Mouse (Mus musculus) MEL (cell line): ENCODE data around the gene Gm20696. TPM values are rescaled to one million over a fixed set of nuclear protein-coding genes. Genes with fewer than 3 reads are reported as not detected.
A peak's percentile ranks its signal among the peaks of the same experiment; 100 is the strongest.

ENCODE experiments used
- DNase-seq: peaks from one replicate; pipeline ENCODE4 v3.0.0; 2011; ENCODE audit warnings: low read depth, low spot score
- H3K27ac ChIP-seq: 2 replicates; pipeline ENCODE4 v1.5.1; 2012; ENCODE audit warnings: low read depth, mild to moderate bottlenecking, control low read depth, low read length, moderate library complexity; ENCODE audit not compliant: control insufficient read depth
- H3K27me3 ChIP-seq, 2 experiments: fragments of 150-350 bp in 1 of 2; sonication (generic) in 1 of 2; 2 replicates each; pipeline ENCODE4 v1.6.1; 2012; ENCODE audit warnings: low read length in 2 of 2, mild to moderate bottlenecking in 2 of 2, improper control_type of control experiment in 1 of 2, moderate library complexity in 1 of 2; ENCODE audit not compliant: insufficient read depth in 2 of 2, control insufficient read depth in 1 of 2
- H3K36me3 ChIP-seq, 2 experiments: 2 replicates each; pipeline ENCODE4 v1.6.1; 2012 to 2014; ENCODE audit warnings: low read length in 2 of 2, improper control_type of control experiment in 1 of 2, inconsistent platforms in 1 of 2, mild to moderate bottlenecking in 1 of 2; ENCODE audit not compliant: insufficient read depth in 2 of 2, control insufficient read depth in 1 of 2
- H3K4me1 ChIP-seq, 2 experiments: fragments of 150-350 bp in 1 of 2; sonication (generic) in 1 of 2; 2 replicates each; pipeline ENCODE4 v1.6.1; 2012; ENCODE audit warnings: low read length in 2 of 2, improper control_type of control experiment in 1 of 2, mild to moderate bottlenecking in 1 of 2; ENCODE audit not compliant: insufficient read depth in 2 of 2, control insufficient read depth in 1 of 2
- H3K4me3 ChIP-seq, 2 experiments: fragments of 150-350 bp in 1 of 2; sonication (generic) in 1 of 2; 2 replicates each; pipeline ENCODE4 v1.5.1; 2012; ENCODE audit warnings: low read depth in 2 of 2, low read length in 2 of 2, mild to moderate bottlenecking in 2 of 2, moderate library complexity in 2 of 2, control low read depth in 1 of 2, improper control_type of control experiment in 1 of 2; ENCODE audit not compliant: control insufficient read depth in 1 of 2, insufficient read depth in 1 of 2
- H3K79me2 ChIP-seq: 2 replicates; pipeline ENCODE4 v1.6.1; 2012; ENCODE audit warnings: mild to moderate bottlenecking, low read length, moderate library complexity; ENCODE audit not compliant: control insufficient read depth, poor library complexity, insufficient read depth
- H3K9ac ChIP-seq: 2 replicates; pipeline ENCODE4 v1.6.1; 2012; ENCODE audit warnings: low read depth, mild to moderate bottlenecking, control low read depth, low read length, moderate library complexity; ENCODE audit not compliant: control insufficient read depth, poor library complexity, severe bottlenecking
- H3K9me3 ChIP-seq: fragments of 150-350 bp; sonication (generic); replicated peaks from 2 replicates; pipeline ENCODE4 v1.6.1; 2012; ENCODE audit warnings: mild to moderate bottlenecking, low read length, improper control_type of control experiment, moderate library complexity; ENCODE audit not compliant: insufficient read depth
- BHLHE40 ChIP-seq: IDR thresholded peaks from 2 replicates; pipeline ENCODE4 v1.6.1; 2012; ENCODE audit warnings: low read depth, mild to moderate bottlenecking, inconsistent platforms, low read length, improper control_type of control experiment, borderline replicate concordance
- CHD2 ChIP-seq: IDR thresholded peaks from 2 replicates; pipeline ENCODE4 v1.6.1; 2011; ENCODE audit warnings: low read length, improper control_type of control experiment
- CTCF ChIP-seq, 3 experiments: IDR thresholded peaks in 2 of 3; conservative IDR thresholded peaks in 1 of 3; 2 replicates each; pipeline ENCODE4 v1.5.1; 2011 to 2012; ENCODE audit warnings: low read length in 3 of 3, low read depth in 2 of 3, mild to moderate bottlenecking in 2 of 3, improper control_type of control experiment in 1 of 3, inconsistent platforms in 1 of 3, mixed read lengths in 1 of 3, moderate library complexity in 1 of 3; ENCODE audit not compliant: control insufficient read depth in 1 of 3, insufficient read depth in 1 of 3, poor library complexity in 1 of 3, severe bottlenecking in 1 of 3
- GATA1 ChIP-seq: IDR thresholded peaks from 2 replicates; pipeline ENCODE4 v1.6.1; 2011; ENCODE audit warnings: low read depth, low read length, improper control_type of control experiment
- JUND ChIP-seq: IDR thresholded peaks from 2 replicates; pipeline ENCODE4 v1.6.1; 2011; ENCODE audit warnings: low read depth, mild to moderate bottlenecking, improper control_type of control experiment, low read length
- MAFK ChIP-seq: IDR thresholded peaks from 2 replicates; pipeline ENCODE4 v1.6.1; 2011; ENCODE audit warnings: low read depth, mild to moderate bottlenecking, low read length, improper control_type of control experiment, borderline replicate concordance
- MAX ChIP-seq: IDR thresholded peaks from 2 replicates; pipeline ENCODE4 v1.6.1; 2011; ENCODE audit warnings: low read length, improper control_type of control experiment
- MEF2A ChIP-seq: IDR thresholded peaks from 2 replicates; pipeline ENCODE4 v1.6.1; 2014; ENCODE audit warnings: low read depth, mild to moderate bottlenecking, inconsistent platforms, low read length, improper control_type of control experiment; ENCODE audit not compliant: poor library complexity, insufficient replicate concordance, severe bottlenecking; ENCODE audit errors: extremely low read depth
- MYB ChIP-seq: IDR thresholded peaks from 2 replicates; pipeline ENCODE4 v1.6.1; 2011; ENCODE audit warnings: mild to moderate bottlenecking, low read depth, low read length, improper control_type of control experiment
- NRF1 ChIP-seq: IDR thresholded peaks from 2 replicates; pipeline ENCODE4 v1.6.1; 2014; ENCODE audit warnings: low read depth, mild to moderate bottlenecking, inconsistent platforms, low read length, improper control_type of control experiment, moderate library complexity; ENCODE audit not compliant: poor library complexity, insufficient read depth, severe bottlenecking
- POLR2A ChIP-seq, 2 experiments: IDR thresholded peaks; 2 replicates each; pipeline ENCODE4 v1.6.1; 2011 to 2012; ENCODE audit warnings: low read length in 2 of 2, mild to moderate bottlenecking in 2 of 2, control low read depth in 1 of 2, improper control_type of control experiment in 1 of 2, low read depth in 1 of 2, moderate library complexity in 1 of 2; ENCODE audit not compliant: control insufficient read depth in 1 of 2, insufficient read depth in 1 of 2, poor library complexity in 1 of 2
- POLR2AphosphoS5 ChIP-seq: IDR thresholded peaks from 2 replicates; pipeline ENCODE4 v1.6.1; 2012; ENCODE audit warnings: low read depth, borderline replicate concordance, mild to moderate bottlenecking, inconsistent platforms, low read length, moderate library complexity, mixed read lengths
- RAD21 ChIP-seq: IDR thresholded peaks from 2 replicates; pipeline ENCODE4 v1.6.1; 2011; ENCODE audit warnings: mild to moderate bottlenecking, low read depth, low read length, improper control_type of control experiment
- RCOR1 ChIP-seq: IDR thresholded peaks from 2 replicates; pipeline ENCODE4 v1.6.1; 2012; ENCODE audit warnings: low read depth, mild to moderate bottlenecking, inconsistent platforms, low read length, improper control_type of control experiment
- TBP ChIP-seq: IDR thresholded peaks from 2 replicates; pipeline ENCODE4 v1.8.0; 2011; ENCODE audit warnings: low read depth, low read length, improper control_type of control experiment
- TCF12 ChIP-seq: IDR thresholded peaks from 2 replicates; pipeline ENCODE4 v1.6.1; 2014; ENCODE audit warnings: low read depth, mild to moderate bottlenecking, inconsistent platforms, low read length, improper control_type of control experiment, moderate library complexity
- UBTF ChIP-seq: IDR thresholded peaks from 2 replicates; pipeline ENCODE4 v1.6.1; 2012; ENCODE audit warnings: low read depth, mild to moderate bottlenecking, inconsistent platforms, low read length, improper control_type of control experiment, moderate library complexity, borderline replicate concordance; ENCODE audit not compliant: insufficient read depth
- USF2 ChIP-seq, 2 experiments: IDR thresholded peaks; 2 replicates each; pipeline ENCODE4 v1.6.1; 2011 to 2012; ENCODE audit warnings: improper control_type of control experiment in 2 of 2, low read length in 2 of 2, borderline replicate concordance in 1 of 2, inconsistent platforms in 1 of 2, low read depth in 1 of 2, mild to moderate bottlenecking in 1 of 2; ENCODE audit not compliant: insufficient read depth in 1 of 2
- ZC3H11A ChIP-seq: IDR thresholded peaks from 2 replicates; pipeline ENCODE4 v1.6.1; 2012; ENCODE audit warnings: low read depth, mild to moderate bottlenecking, inconsistent platforms, low read length, improper control_type of control experiment
- ZKSCAN1 ChIP-seq: IDR thresholded peaks from 2 replicates; pipeline ENCODE4 v1.6.1; 2012; ENCODE audit warnings: low read depth, mild to moderate bottlenecking, inconsistent platforms, low read length, improper control_type of control experiment, moderate library complexity
- polyA plus RNA-seq, 2 experiments: library from polyadenylated mRNA; stranded (reverse) in 1 of 2; unstranded in 1 of 2; fragments of >175 nt in 1 of 2; fragments of >200 nt in 1 of 2; gene quantifications; 2 replicates each; pipeline versions ENCODE4 v1.2.1 to v1.2.4; 2012; ENCODE audit warnings: low replicate concordance in 2 of 2, low read depth in 1 of 2; ENCODE audit not compliant: insufficient read length in 2 of 2, insufficient read depth in 1 of 2, missing spikeins in 1 of 2
- total RNA-seq: library from RNA; depleted of rRNA; stranded (reverse); fragments of 300-350 nt; gene quantifications from 2 replicates; pipeline ENCODE4 v1.2.3, GENCODE M21; 2012

Gm20696 gene
- total and polyA plus RNA-seq, 3 experiments: 0.07 to 0.39 TPM; not detected in 1

DNA sequence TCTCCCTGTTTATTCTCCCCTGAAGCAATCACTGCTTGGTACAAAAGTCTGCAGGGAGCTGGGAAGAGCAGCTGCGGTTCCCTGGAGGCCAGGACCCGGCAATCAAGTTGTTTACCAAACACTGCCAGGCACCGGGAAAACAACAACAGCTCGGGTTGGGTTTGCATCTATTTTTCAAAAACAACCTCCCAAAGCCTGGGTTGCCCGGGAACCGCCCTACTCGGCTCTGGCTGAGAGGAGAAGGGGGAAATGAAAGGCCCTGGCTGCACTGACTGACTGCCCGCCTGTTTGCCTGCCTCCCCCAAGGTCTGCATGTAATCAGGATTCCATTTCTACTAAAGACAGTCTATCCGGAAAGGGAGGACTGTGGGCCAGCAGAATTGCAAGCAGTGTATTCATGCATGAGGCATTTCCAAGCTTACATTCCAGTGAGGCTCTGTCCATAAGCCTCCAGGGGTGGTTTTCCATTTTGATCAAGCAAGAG, 226.7 kb downstream of the Gm20696 start:
- Histone ChIP-seq H3K79me2 (no peaks in the 10 kb centered on the region), H3K36me3 (no peaks in the 10 kb centered on the region; a peak in 1 of 4 replicates), H3K27ac (no peak overlapping the region), H3K4me3 (no peak overlapping the region), H3K4me1 (no peaks in the 10 kb centered on the region), H3K27me3 (no peaks in the 10 kb centered on the region), H3K9ac (no peak overlapping the region), H3K9me3 (no peaks in the 10 kb centered on the region)
- no peak for TF ChIP-seq MAFK
- no peak for TF ChIP-seq USF2 (IDR thresholded peaks at IDR 0.05; ENCODE audit: borderline replicate concordance in 1 of 2, insufficient read depth in 1 of 2, low read depth in 1 of 2, low read length in 2 of 2)
- DNase-seq: no peak

DNA sequence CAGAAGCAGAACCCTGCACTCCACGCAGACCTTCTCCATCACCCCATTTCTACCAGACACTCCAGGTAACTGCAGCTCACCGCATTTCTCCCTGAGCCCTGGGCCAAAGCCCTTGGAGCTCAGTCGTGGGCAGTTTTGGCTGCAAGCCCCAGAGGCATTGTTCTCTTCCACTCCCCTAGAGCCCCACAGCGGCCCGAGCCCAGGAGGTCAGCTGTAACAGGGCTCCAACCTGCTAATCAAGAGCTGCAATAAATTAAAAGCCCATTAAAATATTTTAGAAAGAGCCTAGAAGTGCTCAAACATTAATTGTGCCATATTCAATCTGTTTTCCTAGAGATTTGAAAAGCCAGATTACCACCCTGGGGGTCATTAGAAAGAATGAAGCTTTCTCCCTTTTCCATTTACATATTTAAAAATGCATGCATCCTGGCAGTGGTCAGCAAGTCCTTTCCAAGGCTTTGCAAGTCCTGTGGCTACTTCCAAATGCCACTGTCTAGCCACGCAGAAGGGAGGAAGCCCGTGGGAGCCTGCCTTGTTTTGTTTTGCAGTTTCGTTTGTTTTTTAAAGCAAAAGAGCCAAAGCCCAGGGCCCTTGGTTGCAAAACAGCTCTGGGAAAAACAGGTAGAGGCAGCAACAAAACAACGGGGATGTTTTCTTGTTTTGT, 227.3 kb downstream of the Gm20696 start:
- Histone ChIP-seq H3K27ac (no peak overlapping the region), H3K4me1 (no peaks in the 10 kb centered on the region), H3K9me3 (no peaks in the 10 kb centered on the region), H3K79me2 (no peaks in the 10 kb centered on the region), H3K9ac (no peak overlapping the region), H3K36me3 (no peaks in the 10 kb centered on the region), H3K27me3 (no peaks in the 10 kb centered on the region), H3K4me3 (no peak overlapping the region)
- no peak for TF ChIP-seq TBP
- TF ChIP-seq USF2 (IDR thresholded peaks at IDR 0.05; ENCODE audit: borderline replicate concordance in 1 of 2, insufficient read depth in 1 of 2, low read depth in 1 of 2, low read length in 2 of 2): no peak
- TF ChIP-seq JUND: no peak
- no peak for TF ChIP-seq CTCF (IDR thresholded peaks at IDR 0.05 in 2 of 3, conservative IDR thresholded peaks at IDR 0.05 in 1 of 3; ENCODE audit: control insufficient read depth in 1 of 3, insufficient read depth in 1 of 3, low read depth in 2 of 3, low read length in 3 of 3, poor library complexity in 1 of 3, severe bottlenecking in 1 of 3)
- TF ChIP-seq GATA1: no peak
- TF ChIP-seq POLR2AphosphoS5: no peak
- TF ChIP-seq MYB: no peak
- TF ChIP-seq POLR2A (IDR thresholded peaks at IDR 0.05; ENCODE audit: control insufficient read depth in 1 of 2, insufficient read depth in 1 of 2, low read depth in 1 of 2, low read length in 2 of 2, poor library complexity in 1 of 2): no peak
- no peak for TF ChIP-seq RAD21
- no peak for TF ChIP-seq MAX
- no peak for DNase-seq

DNA sequence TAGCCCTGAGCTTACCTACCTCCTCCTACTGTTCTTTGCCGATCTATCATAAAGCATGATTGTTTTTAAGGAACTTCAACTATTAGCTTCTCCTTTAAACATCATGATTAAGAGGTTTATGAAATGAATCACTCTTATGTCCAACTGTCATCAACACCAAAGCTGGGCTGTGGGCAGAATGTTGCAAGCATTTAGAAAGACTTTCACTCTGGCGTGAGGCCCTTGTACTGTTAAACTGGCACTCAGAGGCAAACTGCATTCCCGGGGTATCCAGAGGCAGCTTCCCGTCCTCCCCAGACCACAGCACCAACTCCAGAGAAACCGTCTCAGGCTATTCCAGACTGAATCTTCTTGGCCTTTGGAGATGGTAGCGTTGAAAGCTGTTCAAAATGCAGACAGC, 230.2 kb downstream of the Gm20696 start:
- Histone ChIP-seq H3K27me3 (no peaks in the 10 kb centered on the region), H3K4me3 (no peak overlapping the region), H3K79me2 (no peaks in the 10 kb centered on the region), H3K36me3 (no peaks in the 10 kb centered on the region), H3K9ac (no peak overlapping the region), H3K9me3 (no peaks in the 10 kb centered on the region), H3K4me1 (no peaks in the 10 kb centered on the region), H3K27ac (no peak overlapping the region)
- DNase-seq: peak; percentile 11
- TF ChIP-seq GATA1: no peak
- no peak for TF ChIP-seq MAX
- TF ChIP-seq MEF2A: no peak
- no peak for TF ChIP-seq NRF1
- no peak for TF ChIP-seq ZKSCAN1
- no peak for TF ChIP-seq UBTF
- no peak for TF ChIP-seq RCOR1
- TF ChIP-seq POLR2A (IDR thresholded peaks at IDR 0.05; ENCODE audit: control insufficient read depth in 1 of 2, insufficient read depth in 1 of 2, low read depth in 1 of 2, low read length in 2 of 2, poor library complexity in 1 of 2): no peak
- TF ChIP-seq ZC3H11A: no peak
- TF ChIP-seq TBP: no peak
- no peak for TF ChIP-seq JUND
- no peak for TF ChIP-seq MYB
- TF ChIP-seq MAFK: no peak
- no peak for TF ChIP-seq CHD2
- no peak for TF ChIP-seq TCF12
- no peak for TF ChIP-seq BHLHE40
